Mouse (Mus musculus) thymus, postnatal 25 days (tissue): ENCODE results near the gene Slc44a1.

Source experiments
- DNase-seq: peaks from one replicate; pipeline ENCODE4 v3.0.0; 2022

The Slc44a1 gene

DNA sequence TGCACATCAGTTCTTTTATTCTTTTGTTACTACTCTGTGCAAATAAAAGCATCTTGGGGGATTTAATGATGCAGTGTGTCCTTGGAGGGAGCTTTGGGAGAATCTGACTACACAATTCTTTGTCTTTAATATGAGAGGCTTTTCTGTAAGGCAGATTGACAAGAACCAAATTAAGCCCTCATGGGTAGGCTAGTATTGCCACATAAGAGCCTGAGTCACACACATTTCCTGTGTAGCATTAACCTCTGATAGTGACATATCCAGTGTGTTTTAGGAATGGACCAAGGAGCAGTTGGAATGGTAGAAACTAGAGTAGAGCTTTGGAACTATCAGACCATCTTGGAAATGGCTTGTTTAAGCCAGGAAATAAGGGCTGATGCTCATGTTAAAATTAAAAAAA is 33.9 kb downstream of the Slc44a1 start:
- no peak for DNase-seq

DNA sequence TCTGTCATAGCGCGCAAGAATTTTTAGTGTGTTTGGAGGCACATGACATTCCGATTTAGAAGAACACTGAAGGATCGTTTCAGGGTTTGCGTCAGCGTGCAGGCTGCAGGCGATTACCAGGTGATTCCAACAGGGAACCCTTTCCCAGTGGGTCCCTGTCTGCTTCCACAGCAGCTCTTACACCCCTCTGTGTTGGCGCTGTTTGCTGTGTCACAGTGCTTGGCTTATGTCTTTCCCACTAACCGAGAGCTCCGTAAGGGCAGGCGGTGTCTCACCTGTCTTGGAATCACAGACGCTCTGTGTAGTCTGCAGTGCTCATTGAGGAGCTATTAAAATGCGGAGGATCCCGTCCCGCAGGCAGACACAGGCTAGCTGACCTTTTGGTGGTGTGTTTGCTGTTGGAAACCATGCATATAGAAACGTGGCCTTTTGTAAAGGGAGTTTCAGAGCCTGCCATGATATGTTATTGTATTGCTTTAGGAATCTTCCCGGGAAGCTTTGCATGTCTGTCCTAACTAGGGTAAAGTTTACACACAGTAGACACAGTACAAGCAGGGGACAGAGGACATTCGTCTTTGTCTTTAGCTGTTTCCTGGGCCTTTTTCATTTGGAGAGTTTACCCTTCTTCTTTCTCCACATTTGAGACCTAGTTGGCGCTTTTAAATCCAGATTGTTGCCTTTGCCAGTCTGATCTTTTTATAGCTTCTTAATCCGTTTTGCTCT is 35.2 kb downstream of the Slc44a1 start:
- no peak for DNase-seq

DNA sequence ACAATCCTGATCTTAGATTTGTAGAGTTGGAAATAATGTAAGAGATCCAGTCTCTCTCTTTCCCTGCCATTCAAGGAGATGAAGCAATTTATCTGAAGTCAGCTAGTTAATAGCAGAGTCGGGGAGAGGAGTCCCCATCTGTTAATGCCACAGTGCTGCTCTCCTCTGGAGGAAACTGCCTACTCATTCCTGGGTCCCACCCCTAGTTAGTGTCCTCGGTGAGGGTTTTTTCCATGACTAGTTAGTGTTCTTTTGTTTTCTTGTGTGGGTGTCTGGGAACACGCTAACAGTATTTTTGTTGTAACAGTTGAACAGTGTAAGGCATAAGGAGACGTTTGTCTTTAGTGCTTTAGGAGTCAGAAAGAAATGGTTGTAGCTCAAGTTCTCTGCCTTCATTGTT is 38.4 kb downstream of the Slc44a1 start:
- no peak for DNase-seq

DNA sequence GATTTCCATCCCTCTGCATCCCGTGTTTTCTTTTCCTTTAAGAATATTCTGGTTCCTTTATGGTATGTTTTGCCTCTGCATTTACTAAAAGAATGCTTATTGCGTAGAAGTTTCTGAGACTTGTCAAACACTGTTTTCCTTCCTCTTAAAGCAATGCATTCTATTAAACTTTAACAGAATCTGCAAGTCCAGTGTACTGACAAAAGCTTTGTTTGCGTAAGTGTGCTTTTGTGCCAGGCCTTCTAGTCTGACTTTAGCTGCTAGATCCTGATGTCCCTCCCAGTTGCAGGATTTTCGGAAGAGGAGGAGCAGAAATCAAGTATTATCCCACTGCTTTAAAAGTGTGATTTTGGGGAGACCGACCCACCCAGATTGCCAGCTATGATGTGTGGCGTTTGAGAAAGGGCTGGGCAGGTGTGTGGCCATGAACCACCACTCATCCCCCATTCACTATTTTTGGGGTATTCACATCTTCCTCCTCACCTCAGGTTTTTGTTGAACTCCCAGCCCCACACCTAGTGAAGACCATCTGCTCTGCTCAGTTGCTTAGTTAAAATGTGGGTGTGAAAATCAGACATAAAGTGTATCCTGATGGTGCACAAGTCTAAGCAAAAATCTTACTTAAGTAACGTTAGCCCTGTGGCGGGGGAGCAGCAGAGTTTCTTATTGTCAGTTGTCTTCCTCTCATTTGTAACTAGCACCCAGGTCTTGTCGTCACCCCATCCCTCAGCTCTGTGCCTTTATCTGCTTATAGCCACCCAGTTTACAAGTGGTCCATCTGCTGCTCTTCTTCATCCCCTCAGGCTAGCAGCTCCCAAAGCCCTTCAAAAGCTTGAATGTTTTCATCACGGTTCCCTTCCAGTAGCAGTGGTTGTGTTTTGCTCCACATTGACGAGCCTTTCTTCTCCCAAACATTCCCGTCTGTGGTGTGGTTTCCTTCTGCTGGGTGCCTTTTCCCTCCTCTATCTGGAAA is 47.3 kb downstream of the Slc44a1 start:
- no peak for DNase-seq

DNA sequence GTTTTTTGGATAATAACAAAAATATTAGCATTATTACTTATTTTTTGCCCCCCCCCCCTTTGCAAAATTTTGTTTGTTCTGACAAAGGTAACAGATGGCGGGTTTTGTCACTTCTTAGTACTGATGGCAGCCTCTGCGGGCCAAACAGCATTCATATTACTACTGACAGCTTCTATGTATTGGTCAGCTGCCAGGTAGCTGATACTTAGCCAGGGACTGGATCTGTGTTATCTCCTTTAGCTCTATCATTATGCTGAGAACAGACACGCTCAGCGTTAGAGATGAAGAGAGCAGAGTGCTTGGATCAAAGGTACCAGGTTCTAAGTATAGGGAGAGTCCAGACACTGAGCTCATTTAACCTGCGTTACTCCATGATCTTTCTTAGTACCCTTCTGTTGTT is 48.6 kb downstream of the Slc44a1 start:
- no peak for DNase-seq

DNA sequence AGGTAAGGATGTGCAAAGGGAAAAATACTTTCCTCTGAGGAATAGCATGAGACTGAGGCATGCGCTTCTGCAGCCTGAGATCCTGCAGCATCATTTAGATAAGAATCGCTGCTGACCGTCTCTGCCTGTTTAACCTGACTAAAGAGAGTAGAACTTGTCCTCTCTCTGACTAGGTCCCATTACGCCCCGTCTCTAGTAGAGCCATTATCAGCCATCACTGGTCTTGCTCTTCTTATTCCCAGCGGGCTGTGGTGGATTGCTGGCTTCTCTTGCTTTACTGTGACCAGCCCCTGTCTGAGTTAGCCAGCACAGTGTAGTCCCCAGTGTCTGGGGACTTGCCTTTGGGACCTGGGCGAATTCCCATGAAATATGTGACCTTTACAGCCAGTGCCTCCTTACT is 50.2 kb downstream of the Slc44a1 start:
- no peak for DNase-seq

DNA sequence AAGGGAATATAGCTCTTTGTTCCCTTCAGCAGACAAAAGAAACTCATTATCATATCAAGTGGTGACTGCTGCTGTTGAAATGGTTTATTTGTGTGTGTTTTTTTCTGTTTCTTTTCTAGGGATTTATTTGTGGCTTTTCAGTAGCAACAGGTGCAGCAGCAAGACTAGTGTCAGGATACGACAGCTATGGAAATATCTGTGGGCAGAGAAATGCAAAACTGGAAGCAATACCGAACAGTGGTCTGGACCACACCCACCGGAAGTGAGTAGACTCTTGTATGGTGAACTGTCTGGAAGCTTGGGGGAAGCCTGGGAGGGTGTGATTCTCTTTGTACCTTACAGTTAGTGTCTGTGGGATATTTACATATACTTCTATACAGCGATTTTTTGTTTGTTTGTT is 51.1 kb downstream of the Slc44a1 start:
- peak; percentile 17 for DNase-seq

DNA sequence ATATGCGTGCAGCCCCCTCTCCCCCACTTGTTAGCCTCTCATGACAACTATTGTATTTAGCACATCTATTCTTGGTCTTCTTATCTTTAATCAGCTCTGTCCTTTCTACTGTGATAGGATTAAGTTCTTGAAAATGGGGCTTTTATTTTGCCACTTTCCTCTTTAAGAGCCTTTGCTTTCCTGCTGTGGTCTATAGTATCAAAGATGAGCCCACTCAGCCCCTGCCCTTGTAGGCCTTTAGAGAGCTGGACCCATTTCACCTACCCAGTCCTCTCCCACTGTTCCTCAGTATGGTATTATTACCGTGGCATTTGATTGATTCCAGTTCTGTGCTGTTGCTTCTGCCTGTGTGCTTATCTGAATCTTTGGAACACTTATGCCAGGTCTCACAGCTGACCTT is 55.4 kb downstream of the Slc44a1 start:
- DNase-seq, result no peak

DNA sequence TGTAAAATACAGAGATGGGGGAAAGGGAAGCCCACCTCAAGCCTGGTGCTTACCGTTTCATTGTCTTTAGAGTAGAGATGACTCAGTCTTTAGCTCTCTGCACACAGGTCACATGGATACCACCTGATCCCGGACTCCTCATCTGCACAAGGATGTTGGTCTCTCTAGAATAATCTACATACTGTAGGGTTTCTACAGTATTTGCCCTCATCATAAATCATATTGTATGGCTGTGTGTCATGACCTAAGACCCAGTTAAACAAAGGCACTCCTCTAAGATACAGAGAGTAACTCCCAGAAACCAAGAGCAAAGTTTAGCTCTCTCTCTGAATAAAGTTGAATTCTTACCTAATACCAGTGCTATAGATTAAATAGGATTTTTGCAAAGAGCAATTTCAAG is 62.6 kb downstream of the Slc44a1 start:
- DNase-seq, result no peak

DNA sequence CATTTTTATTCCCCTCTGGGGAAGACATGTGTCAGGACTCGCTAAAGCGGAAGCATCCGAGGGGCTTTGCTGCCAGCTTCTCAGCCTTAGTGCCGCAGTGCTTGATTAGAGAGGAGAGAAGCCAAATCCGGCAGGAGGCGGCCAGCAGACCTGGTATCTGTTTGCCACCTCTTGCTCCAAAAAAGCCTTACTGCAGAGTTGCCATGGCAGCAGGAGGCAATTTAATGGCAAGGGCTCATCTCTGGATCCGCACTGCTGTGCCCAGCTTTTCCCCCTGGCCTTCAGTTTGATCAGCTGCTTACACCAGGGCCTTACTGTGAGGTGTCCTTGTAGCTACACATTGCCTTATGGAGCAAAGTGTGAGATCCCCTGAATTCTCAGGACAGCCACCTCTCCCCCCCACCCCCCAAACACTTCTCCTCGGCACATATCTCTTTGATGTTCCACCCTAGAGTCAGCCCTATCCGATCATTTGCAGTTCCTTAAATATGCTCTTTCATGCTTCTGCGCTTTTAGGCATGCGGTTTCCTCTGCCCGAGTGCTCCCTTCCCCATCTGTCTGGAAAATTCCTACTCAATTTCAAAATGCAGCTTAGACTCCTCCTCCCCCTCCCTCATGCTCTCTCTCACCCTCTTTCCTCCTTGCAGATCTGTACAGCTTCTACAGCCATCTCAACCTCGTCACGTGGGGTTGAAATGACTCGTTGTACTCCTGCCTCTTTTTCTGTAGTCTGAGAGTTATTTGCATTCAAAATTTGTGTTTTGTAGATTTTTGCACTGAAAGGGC is 72.1 kb downstream of the Slc44a1 start:
- peak; percentile 8 for DNase-seq

DNA sequence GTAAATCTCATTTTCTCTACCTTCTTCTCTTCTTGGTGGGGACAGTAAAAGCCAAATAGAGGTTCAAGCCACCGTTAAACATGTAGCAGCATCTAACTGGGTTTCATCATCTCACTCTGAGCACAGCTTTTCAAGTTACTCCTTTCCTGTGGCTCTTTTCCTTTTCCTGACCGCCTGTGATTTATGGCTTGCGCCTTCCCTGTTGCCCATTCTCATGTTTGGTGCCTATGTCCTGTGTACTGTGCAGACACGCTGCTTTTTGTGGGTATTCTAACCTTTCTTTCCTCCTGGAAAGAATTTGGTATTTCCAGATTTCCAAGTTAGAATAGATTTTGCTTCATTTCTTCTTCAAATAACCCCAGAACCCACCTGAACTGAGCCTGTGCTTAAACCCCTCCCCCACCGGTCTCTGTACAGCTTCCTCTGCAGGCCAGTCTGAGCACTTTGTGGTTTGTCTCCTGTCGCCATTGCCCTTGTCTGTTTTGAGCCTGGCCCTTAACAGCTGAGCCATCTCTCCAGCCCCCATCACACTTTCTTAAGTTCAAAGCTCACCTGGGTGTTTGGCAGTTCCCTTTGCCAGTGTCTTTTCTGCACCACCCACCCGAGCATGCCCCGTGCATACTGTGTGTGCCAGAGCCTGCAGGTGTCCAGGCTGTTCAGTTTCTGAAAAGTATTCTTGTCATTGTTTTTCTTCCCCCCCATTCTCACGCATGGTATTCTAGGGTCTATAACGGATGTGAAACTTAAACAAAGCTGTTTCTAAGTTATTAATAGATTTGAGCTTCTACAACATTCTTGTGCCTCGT is 73.3 kb downstream of the Slc44a1 start:
- DNase-seq, result peak; percentile 44

DNA sequence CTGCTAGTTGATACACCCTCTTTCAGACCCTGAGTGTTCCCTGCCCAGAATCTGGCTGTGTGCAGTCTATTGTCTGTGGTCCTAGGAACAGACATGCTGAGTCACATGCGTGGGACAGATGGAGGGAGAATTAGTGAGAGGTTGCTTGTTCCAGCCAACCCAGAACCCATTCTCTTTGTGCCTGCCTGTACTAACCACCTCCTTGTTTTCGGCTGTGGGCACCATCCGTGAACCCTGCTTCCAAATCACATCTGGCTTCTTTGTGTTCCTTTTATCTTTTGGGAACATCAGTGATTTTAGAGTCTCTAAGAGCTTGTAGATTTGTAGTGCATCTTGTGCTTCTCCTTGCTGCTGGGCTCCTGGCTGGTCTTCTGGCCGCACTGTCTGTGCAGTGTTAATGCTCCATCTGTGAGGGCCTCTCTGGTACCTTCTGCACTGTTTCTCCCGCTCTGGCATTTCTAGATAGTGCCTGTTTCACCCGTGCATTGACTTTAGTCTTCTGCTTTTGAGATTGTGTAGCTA is 75.9 kb downstream of the Slc44a1 start:
- no peak for DNase-seq

DNA sequence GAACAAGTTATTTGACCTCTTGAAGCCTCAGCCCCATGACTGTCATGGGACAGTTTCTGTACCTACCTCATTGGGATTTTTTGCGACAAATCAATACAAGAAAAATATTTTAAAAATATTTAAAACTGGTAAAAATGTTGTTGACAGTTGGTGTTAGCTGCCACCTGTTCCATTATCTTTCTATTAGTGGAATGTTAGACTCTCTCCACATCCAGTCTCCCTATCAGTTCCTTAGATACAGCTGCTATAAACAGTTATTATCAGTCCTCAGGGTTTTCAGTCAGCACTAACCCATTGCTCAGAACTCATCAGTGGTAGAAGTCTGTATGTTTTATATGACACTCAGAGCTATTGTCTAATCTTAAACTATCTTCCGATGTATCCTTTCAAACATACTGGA is 79.2 kb downstream of the Slc44a1 start:
- DNase-seq, result no peak

DNA sequence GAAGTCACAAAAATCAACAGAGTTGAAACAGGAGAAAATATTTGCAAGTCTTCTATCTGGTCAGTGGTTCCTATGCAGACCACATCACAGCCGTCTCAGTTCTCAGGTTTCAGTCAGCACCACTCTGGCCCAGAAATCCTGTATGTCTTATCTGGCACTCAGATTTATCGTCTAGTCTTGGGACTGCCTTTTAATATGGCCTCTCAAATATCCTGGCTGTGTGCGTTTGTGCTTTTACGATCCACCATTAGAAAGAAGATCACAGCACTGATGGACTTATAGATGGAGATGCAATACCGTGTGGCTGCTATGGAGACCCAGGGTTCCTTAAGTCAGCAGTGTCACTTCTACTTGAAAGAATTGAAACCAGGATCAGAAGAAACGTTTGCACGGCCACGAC is 80.8 kb downstream of the Slc44a1 start:
- DNase-seq, result no peak

DNA sequence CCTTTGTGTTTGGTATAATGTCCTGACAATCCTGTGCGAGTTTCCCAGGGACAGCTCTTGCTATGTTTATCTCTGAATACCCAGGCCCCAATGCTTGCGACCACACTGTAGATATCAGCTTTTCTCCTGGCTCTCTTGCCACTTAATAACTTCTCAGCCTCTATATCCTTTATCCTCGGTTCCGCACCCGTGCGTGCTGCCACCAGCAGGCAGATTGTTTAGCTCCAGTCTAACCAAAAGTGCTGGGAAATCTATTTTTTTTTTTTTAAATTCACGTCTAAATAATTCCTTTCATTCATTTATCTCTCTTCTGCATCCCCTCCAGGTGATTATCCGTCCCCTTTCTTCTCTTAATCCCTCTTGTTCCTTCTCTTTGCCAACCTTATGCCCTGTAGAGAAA is 82.4 kb downstream of the Slc44a1 start:
- DNase-seq, result no peak

DNA sequence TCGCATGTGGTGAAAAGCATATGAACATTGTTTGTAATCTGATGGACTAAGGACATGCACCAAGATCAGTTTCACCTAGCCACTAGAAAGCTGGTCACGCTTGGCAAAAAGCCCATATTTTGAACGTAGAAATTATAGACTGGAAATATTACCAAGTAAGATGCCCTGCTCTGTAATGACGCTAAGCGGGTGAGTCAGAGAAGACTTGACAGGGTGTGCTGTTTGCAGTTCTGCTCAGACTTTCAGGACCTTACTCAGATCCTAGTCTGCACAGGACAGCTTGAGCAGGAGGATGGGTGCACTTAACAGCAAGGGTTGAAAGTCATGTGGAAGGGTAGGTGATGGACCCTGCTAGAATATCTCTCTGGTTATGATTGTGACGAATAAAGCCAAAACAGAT is 85.3 kb downstream of the Slc44a1 start:
- DNase-seq, result no peak

DNA sequence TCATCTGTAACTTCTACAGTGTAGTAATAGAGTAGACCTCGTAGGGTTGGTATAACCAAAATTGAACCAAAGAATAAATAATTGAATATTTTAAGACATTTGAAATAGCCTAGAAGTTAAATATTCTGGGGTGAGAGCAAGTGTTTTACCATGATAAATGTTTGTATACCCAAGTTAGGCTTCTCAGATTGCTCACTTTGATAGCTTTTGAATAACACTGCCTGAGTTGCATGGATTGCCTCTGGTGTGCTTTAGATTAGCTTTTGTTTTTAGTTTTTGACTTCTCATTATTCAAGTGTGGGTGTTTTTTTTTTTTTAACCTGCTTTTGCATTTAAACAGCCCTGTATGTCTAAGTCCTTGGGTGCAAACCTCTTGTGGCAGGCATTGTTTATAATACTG is 85.8 kb downstream of the Slc44a1 start:
- no peak for DNase-seq

DNA sequence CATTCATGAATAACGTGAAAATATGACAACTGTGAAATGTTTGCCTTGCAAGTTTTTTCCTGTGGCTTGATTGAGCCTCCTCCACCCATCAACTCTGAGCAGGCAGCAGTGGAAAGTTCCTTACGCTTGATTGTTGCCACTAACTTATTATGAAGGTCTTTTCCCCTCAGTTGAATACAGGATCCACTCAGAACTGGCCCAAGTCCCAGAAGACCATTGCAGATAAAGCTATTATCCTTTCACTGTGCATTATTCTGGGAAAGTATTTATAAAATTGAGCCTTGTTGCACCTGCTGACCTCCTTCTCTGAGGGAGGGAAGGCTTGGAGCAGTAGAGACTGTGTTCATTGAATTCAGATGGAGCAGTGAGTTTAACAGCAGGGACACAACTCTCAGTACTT is 86.2 kb downstream of the Slc44a1 start:
- no peak for DNase-seq

DNA sequence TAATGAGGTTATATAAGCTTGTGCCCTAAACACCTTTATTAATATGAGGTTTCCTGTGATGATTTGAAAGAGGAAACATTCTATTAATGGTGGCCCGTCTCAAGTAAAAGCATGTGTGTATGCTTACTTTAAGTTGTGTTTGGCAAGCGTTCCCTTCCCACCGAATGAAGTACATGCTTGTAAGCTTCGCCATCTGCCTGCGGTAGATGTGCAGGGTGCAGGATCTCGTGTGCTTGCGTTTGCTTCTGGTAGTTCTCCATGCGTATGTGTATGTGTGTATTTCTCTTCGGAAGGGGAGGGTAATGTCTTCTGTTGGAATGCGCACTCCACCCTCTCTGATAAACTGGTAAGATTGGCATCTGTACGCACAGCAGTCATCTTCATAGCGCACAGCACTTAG is 95.6 kb downstream of the Slc44a1 start:
- no peak for DNase-seq

DNA sequence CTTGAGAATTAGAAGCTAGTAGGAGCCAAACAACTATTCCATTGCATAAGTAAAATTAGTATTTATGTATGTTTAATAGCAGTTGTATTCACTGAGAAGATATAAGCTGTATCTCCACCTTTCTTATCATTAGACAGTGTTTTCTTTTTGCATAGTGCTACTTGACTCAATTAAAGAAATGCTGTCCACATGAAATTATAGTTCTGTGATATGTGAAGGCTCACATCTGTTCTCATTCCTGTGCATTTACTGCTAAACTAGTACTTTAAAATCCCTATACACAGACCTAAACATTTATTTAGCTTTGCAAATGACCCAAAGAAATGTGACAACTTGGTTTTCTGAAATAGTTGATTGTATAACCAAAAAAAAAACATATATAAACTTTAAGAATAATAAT is 96.9 kb downstream of the Slc44a1 start:
- no peak for DNase-seq

DNA sequence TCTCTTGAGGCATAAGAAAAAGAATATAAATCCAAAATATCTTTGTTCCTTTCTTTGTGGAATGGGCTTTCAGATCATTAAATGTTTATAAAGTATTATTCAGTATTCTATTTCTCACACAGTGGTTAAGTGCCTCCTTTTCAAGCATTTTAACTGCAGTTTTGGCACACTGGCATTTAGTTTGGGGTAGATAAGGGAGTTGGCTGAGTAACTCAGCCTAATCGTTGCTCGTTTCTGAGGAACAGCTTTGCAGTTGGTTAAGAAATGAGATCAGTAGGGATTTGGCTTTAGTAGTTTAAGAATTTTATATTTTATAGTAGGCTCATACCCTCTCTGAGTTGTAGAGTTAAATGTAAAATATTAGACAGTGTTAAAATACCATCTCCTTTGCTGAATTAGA is 97.3 kb downstream of the Slc44a1 start:
- DNase-seq, result no peak

DNA sequence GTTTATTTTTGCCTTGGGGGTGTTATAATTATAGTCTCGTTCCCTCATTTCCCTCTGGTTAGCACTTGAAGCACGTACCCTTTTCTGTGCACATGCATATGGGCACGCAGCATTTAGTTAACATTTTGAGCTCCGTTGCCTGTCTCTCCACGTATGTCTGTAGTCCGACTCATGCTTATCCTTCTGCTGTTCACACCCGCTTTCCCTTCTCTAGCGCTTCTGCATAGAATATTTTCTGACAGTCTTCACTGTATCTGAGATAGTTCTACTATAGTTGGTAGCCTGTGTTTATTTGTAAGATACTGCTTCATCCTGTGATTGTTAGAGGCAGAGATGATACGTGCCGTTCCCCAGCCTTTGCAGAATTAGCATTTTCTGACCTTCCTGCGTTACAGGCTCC is 98.4 kb downstream of the Slc44a1 start:
- no peak for DNase-seq
